Mouse (Mus musculus): ENCODE measurements around the gene Hip1.
"Not testable (repeated sequence)": the region's sequence is repeated elsewhere in the genome, so short reads cannot be mapped to it uniquely, and the experiment has no call there.

Gene Hip1

GRCm38 (mm10) chr5:135494183-135494910, 50.6 kb downstream of the Hip1 start:
- in situ Hi-C loops (cut with MboI; ENCODE audit: low sequenced_read_pairs) = loop anchor here (5.0 kb wide), 1 partner anchor 92 kb away; no protein-coding TSS in a partner anchor

- in situ Hi-C loops (cut with MboI; ENCODE audit: low sequenced_read_pairs) = loop anchor here (5.0 kb wide), 1 partner anchor 91 kb away; no protein-coding TSS in a partner anchor
Observed at GRCm38 (mm10) chr5:135493095-135493494, 51.8 kb downstream of the Hip1 start.

- in situ Hi-C loops (cut with MboI; ENCODE audit: low sequenced_read_pairs) = loop anchor here (5.0 kb wide), 1 partner anchor 90 kb away; no protein-coding TSS in a partner anchor
Observed at GRCm38 (mm10) chr5:135492126-135492525, 52.8 kb downstream of the Hip1 start.

DNA sequence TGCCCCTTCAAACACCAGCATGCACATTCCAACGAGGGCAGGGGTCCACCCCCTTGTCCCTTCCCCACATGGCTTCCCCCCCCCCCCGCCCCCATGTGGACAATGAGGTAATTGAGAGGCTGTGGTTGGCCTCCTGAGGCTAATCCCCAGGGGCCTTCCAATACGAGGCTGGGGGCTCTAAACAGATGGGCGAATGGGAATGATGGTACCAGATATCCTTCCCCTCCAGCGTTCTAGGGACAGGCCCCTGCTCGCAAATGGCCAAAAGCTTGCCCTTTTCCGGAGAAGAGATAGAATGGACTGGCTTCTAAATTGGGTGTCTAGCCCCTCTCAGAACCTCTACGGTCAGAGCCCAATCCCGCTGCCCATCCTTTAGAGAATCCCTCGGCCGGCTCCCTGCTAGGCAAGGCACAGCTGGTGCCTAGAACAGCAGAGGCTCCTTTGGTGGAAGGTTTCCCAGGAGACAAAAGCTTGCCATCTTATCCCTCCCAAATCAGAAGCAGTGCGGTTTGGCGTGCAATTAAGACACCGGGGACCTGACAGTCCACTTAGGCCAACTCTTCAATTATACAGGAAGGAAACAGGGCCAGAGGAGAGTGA, 55.1 kb downstream of the Hip1 start:
- in situ Hi-C loops (cut with MboI; ENCODE audit: low sequenced_read_pairs) = loop anchor here (5.0 kb wide), 1 partner anchor 87 kb away; no protein-coding TSS in a partner anchor

DNA sequence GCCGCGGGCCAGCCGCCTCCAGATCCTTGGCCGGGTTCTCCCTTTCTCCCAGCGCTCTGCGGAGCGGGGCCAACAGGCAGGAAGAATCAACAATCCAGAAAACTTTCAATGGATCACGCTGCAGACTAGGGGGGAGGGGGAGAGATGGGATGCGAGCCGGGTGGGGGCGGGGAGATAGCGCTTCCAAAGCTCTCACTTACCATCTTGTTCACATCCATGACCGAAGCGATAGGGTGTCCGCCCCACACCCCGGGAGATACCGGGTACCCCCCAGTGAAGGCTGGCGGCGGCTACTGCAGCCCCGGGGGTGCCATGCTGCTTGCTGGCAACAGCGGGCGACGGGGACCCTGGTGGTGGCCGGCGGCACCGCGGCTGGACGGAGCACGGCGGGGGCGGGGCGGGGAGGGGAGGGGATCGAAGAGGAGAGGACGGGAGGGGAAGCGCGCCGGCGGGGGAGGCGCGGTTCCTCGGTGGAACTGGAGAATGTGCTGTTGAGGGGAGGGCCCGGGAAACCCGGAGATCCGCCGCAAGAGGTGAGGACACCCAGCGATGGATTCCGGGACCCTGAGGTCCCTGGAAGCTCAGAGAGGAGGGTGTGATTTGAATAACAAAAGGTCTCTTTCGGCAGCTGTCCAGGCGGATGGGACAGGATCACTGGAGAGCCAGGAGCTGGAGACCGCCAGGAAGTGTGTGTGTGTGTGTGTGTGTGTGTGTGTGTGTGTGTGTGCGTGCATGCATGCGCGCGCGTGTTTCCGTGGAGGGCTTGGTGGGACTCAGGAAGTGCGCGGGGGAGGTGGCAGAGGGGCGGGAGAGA, 55.8 kb downstream of the Hip1 start:
- in situ Hi-C loops (cut with MboI; ENCODE audit: low sequenced_read_pairs) = no loop called here

GRCm38 (mm10) chr5:135488222-135488880, 56.6 kb downstream of the Hip1 start:
- in situ Hi-C loops (cut with MboI; ENCODE audit: low sequenced_read_pairs) = no loop called here

DNA sequence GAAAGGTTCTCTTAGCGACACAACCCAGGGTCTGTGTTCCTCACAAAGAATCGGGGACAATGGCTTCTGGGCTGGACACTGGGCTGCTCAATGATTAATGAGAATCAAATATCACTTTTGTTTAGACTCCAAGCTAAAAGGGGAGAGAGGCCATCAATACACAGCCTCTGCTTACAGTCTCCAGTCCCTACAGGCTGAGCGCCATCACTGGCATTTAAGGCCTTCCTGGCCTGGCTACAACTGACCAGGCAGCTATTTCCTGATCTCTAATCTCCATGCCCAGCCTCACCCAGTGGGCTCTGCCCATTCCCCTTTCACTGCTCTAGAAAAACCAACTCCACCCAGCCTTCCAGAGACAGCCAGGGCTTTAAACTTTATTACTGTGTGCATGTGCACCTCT, 59.6 kb downstream of the Hip1 start:
- in situ Hi-C loops (cut with MboI; ENCODE audit: low sequenced_read_pairs) = no loop called here

DNA sequence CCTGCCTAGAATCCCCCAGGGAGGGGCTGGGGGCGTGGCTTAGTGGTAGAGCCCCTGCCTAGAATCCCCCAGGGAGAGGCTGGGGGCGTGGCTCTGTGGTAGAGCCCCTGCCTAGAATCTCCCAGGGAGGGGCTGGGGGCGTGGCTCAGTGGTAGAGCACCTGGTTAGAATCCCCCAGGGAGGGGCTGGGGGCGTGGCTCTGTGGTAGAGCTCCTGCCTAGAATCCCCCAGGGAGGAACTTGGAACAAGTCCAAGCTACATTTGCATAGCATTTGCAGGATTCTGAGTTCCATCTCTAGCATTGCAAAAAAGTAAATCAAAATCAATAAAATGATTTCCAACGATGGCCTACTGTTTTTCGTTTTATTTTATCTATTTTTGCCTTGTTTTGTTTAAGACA, 61.1 kb downstream of the Hip1 start:
- in situ Hi-C loops (cut with MboI; ENCODE audit: low sequenced_read_pairs) = not testable (repeated sequence)

DNA sequence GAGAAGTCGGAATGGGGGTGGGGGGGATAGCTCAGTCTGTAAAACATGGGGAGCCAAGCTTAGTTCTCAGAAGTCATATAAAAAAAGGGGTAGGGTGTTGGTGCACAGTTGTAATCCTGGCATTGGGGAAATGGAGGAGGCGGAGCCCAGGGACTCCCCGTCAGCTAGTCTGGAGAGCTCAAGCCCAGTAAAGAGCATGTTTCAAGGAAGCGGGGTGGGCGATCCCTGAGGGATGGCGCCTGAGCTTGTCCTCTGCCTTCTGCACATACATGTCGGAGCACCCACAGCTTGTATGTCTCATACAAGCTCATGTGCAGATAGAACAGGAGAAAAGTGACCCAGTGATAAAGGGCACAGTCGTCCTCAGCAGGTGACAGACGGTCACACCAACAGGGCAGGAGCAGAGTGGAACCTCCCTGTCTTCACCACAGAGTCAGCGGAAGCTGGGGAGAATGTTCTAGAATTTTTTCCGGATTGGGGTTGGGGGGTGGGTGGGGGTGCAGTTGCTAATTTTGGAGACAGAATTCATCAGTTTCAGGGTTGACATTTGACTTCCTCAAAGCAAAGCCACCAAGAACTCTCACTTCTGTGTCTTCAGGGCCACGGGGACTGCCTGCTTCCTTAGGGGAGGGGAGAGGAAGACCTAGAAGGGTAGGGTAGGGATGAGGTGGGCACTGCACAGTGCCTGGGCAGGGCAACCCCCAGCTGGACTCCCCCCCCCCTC, 65.9 kb downstream of the Hip1 start:
- in situ Hi-C loops (cut with MboI; ENCODE audit: low sequenced_read_pairs) = no loop called here

GRCm38 (mm10) chr5:135476199-135476598, 68.7 kb downstream of the Hip1 start:
- in situ Hi-C loops (cut with MboI; ENCODE audit: low sequenced_read_pairs) = no loop called here

DNA sequence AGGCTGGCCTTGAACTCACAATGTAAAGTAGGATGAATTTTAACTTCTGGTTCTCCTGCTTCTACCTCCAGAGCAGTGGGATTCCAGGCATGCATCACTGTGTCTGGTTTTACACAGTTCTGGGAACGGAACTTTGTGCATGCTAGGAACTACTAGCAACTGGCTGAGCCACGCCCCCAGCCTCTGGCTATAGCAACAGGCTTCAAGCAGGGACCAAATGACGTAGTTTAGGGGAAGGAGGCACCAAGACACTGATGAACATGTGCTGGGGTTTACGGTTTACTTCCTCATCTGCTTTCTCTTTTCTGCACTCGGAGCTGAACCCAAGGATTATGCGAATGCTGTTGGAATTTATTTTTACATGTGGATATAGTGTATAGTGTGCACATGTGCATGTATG, 72.5 kb downstream of the Hip1 start:
- in situ Hi-C loops (cut with MboI; ENCODE audit: low sequenced_read_pairs) = no loop called here

GRCm38 (mm10) chr5:135471747-135472146, 73.2 kb downstream of the Hip1 start:
- in situ Hi-C loops (cut with MboI; ENCODE audit: low sequenced_read_pairs) = no loop called here

- in situ Hi-C loops (cut with MboI; ENCODE audit: low sequenced_read_pairs) = no loop called here
Observed at GRCm38 (mm10) chr5:135468280-135468679, 76.6 kb downstream of the Hip1 start.

- in situ Hi-C loops (cut with MboI; ENCODE audit: low sequenced_read_pairs) = no loop called here
Observed at GRCm38 (mm10) chr5:135465833-135466291, 79.1 kb downstream of the Hip1 start.

DNA sequence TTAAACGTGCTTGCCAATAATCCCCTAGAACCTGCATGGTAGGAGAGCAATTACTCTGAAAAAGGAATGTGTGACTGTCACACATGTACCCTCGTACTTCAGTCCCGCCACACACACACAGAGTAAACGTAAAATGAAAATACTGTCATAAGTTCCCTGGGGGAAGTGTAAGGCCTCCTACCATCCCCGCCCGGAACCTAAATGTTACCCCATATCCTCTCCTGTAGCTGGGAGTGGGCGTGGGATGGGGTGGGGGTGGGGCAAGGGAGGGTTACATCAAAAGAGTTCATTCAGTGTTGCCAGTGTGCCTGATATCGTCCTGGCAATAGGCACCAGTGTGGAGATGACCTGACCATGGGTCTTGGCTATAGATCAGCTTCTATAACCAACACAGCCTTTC, 81.5 kb downstream of the Hip1 start:
- in situ Hi-C loops (cut with MboI; ENCODE audit: low sequenced_read_pairs) = no loop called here

DNA sequence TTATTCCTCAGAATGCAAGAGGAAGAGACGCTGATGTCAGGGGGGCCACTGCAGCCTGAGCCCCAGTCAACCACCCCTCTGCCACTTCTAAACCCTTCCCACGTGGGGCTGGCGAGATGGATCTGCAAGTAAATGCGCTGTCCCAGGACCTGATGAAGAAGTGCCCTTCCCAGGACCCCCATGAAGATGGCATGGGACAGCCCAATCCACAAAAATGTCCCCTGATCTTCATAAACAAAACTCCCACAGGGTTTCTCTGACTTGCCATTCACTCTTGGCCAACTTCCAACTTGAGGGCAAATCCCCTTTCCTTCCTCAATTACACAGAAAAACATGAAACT, 84.1 kb downstream of the Hip1 start:
- in situ Hi-C loops (cut with MboI; ENCODE audit: low sequenced_read_pairs) = no loop called here

GRCm38 (mm10) chr5:135460152-135460832, 84.6 kb downstream of the Hip1 start:
- in situ Hi-C loops (cut with MboI; ENCODE audit: low sequenced_read_pairs) = no loop called here

- in situ Hi-C loops (cut with MboI; ENCODE audit: low sequenced_read_pairs) = no loop called here
Observed at GRCm38 (mm10) chr5:135459486-135459885, 85.4 kb downstream of the Hip1 start.

DNA sequence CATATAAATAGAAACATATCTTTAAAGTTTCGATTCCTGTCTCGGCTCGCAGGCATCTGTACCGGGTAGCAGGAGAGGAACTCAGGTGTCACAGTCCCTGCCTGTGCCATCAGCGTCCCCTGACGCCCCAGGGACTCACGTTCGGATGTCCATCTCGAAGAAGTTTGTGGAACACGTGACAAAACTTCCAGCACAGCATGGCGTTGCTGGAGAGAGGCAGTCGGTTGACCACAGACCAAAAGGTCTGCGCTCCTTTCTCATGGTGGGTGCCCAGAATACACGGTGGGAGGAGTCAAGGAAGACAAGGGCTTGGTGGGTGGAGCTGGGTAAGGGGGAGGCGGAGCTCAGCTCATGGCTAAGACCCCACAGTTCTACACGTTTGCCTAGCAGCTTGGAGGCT, 87.0 kb downstream of the Hip1 start:
- in situ Hi-C loops (cut with MboI; ENCODE audit: low sequenced_read_pairs) = no loop called here

GRCm38 (mm10) chr5:135456515-135456914, 88.4 kb downstream of the Hip1 start:
- in situ Hi-C loops (cut with MboI; ENCODE audit: low sequenced_read_pairs) = no loop called here

Data from CH12F3 (cell line).